Mouse (Mus musculus) heart, postnatal 0 days (tissue): ENCODE measurements around the gene Mcoln1. TPM values are rescaled to one million over a fixed set of nuclear protein-coding genes. Genes with fewer than 3 reads are reported as not detected.

Experiments used
- ATAC-seq: fragments of 200-750 bp; cut with Nextera tagmentation; 2 replicates; pipeline ENCODE4 v1.8.0; 2017; ENCODE audit warnings: low read depth, moderate number of reproducible peaks, moderate library complexity; ENCODE audit not compliant: insufficient read depth
- DNase-seq: peaks from one replicate; pipeline ENCODE4 v3.0.0-alpha.2; 2016; ENCODE audit warnings: low spot score
- H3K27ac ChIP-seq: fragments of 300-500 bp; sonication (generic); 2 replicates; pipeline ENCODE4 v1.5.1; 2014; ENCODE audit warnings: low read depth, mild to moderate bottlenecking
- H3K27me3 ChIP-seq: fragments of 300-500 bp; sonication (generic); 2 replicates; pipeline ENCODE4 v1.6.1; 2014; ENCODE audit warnings: low read length, mixed read lengths; ENCODE audit not compliant: control insufficient read depth, insufficient read depth
- H3K36me3 ChIP-seq: fragments of 300-500 bp; sonication (generic); replicated peaks from 2 replicates; pipeline ENCODE4 v1.6.1; 2014; ENCODE audit warnings: low read length, mixed read lengths; ENCODE audit not compliant: control insufficient read depth, insufficient read depth
- H3K4me1 ChIP-seq: fragments of 300-500 bp; sonication (generic); 2 replicates; pipeline ENCODE4 v1.6.1; 2014; ENCODE audit warnings: antibody characterized with exemption; ENCODE audit not compliant: control insufficient read depth, insufficient read depth
- H3K4me2 ChIP-seq: fragments of 300-500 bp; sonication (generic); 2 replicates; pipeline ENCODE4 v1.6.1; 2014; ENCODE audit warnings: low read depth, mild to moderate bottlenecking, low read length, moderate library complexity
- H3K4me3 ChIP-seq: fragments of 300-500 bp; sonication (generic); 2 replicates; pipeline ENCODE4 v1.5.1; 2014; ENCODE audit warnings: low read depth, low read length
- H3K9ac ChIP-seq: fragments of 300-500 bp; sonication (generic); replicated peaks from 2 replicates; pipeline ENCODE4 v1.6.1; 2014; ENCODE audit warnings: low read depth, low read length, mixed read lengths
- H3K9me3 ChIP-seq: fragments of 300-500 bp; sonication (generic); replicated peaks from 2 replicates; pipeline ENCODE4 v1.6.1; 2016; ENCODE audit warnings: low read length; ENCODE audit not compliant: control insufficient read depth
- CTCF ChIP-seq: IDR thresholded peaks from 2 replicates; pipeline ENCODE4 v1.5.1; 2016; ENCODE audit warnings: antibody characterized with exemption, control low read depth, low read depth
- EP300 ChIP-seq: IDR thresholded peaks from 2 replicates; pipeline ENCODE4 v1.6.1; 2016; ENCODE audit warnings: antibody characterized with exemption, low read depth
- WGBS: fragments of 180-500 bp; shearing (Covaris S2); extraction: QIAGEN DNeasy Blood & Tissue Kit; methylation state at CpG from one replicate; pipeline ENCODE4 v1.1.7; 2014; 5-methylcytosine and 5-hydroxymethylcytosine counted together
- polyA plus RNA-seq: library from polyadenylated mRNA; unstranded; fragments of >200 nt; fragmentation: Nextera tagmentation; extraction: Ambion mirVana; gene quantifications from 2 replicates; pipeline ENCODE4 v1.2.1, GENCODE M21; 2015
- total RNA-seq: library from RNA; depleted of rRNA; stranded (reverse); fragments of >200 nt; gene quantifications from 2 replicates; pipeline ENCODE4 v1.2.3, GENCODE M21; 2014; ENCODE audit warnings: low replicate concordance

Mcoln1 gene
- total and polyA plus RNA-seq, 2 experiments from 2014 or later, result 32.9 to 47.6 TPM

DNA sequence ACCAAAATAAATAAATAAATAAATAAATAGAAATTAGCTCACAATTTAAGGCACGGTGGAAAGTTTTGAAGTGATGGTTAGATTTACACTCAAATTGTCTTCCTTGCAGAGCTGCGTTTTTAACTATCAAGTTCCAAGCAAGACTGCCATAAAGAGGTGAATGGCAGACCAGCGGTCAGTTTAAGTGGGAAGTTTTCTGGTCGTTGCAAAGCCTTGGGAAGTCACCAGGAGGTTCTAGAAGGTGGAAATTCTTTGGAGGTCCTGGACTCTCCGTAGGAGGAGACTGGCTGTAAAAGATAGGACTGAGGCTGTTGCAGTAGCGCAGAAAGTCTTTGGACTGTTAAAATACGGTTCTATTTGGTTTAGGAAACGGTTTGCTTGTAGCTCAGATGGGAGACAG lies 506 bp upstream of the Mcoln1 start:
- WGBS, result 4% methylated on average over 8 of the region's 8 CpGs
- Histone ChIP-seq H3K27ac (peak overlapping the region; percentile 85), H3K9ac (peak overlapping the region; percentile 62), H3K27me3 (no peaks in the 10 kb centered on the region), H3K36me3 (peaks cover 16% of the 10 kb centered on the region), H3K4me2 (peak overlapping the region; percentile 76), H3K9me3 (no peaks in the 10 kb centered on the region), H3K4me1 (no peaks in the 10 kb centered on the region; the same call in 1 of the 2 replicates), H3K4me3 (peak overlapping the region; percentile 59)
- DNase-seq (no peak), ATAC-seq (peak; percentile 16)
- TF ChIP-seq EP300, result no peak
- no peak for TF ChIP-seq CTCF

DNA sequence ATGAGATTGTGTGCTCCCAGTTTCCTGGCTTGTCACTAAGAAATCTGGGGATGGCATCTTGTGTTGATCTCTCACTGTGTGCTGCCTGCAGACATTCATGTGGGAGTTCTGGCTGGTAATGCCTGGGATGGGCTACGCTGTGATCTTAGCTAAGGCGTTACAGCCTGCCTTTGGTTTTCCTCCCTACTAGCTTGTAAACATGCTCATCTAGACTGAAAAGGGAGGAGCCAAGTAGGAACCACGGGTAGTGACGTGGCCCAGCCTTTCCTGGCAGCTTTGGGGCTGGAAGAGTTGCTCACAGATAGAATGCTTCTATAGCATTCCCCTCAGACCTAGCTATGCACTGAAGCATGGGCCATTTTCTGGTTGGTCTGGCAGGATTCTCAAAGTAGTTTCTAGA lies 2.0 kb downstream of the Mcoln1 start:
- Histone ChIP-seq H3K36me3 (peaks cover 15% of the 10 kb centered on the region), H3K9me3 (no peaks in the 10 kb centered on the region), H3K27me3 (no peaks in the 10 kb centered on the region), H3K4me1 (no peaks in the 10 kb centered on the region; the same call in 1 of the 2 replicates), H3K9ac (no peak overlapping the region), H3K4me3 (no peak overlapping the region), H3K27ac (no peak overlapping the region), H3K4me2 (no peak overlapping the region)
- TF ChIP-seq CTCF, result no peak
- no peak for TF ChIP-seq EP300
- WGBS, result 58% methylated on average over 4 of the region's 4 CpGs
- DNase-seq, result no peak
- no peak for ATAC-seq

DNA sequence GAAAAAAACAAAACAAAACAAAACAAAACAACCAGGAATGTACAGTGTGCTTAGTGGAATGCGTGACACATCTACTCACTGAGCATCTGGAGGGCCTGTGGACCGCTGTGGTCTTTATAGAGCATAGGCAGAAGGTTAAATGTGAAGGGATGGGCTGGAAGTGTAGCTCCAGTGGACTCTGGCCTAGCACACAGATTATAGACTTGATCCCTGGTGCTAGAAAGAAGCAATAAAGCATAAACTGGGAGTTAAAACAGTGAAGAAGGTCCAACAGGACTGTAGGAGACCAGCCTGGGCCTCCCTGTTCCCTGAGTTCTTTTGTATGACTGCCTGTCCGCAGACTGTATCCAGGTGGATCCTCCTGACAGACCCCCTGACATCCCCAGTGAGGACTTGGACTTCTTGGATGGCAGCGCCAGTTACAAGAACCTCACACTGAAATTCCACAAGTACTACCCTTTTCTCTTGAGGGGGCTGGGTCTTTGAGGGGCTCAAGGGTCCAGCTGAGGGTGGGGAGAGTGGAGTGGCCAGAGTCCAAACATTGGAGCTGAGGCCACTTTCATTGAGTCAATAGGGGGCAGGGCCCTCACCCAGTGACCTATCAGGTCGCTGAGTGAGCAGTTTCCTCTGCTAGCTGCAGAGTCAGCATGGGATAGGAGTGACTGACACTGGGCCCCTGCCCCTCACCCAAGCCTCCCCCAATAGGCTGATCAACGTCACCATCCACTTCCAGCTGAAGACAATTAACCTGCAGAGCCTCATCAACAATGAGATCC lies 7.9 kb downstream of the Mcoln1 start:
- Histone ChIP-seq H3K4me1 (no peaks in the 10 kb centered on the region), H3K27me3 (no peaks in the 10 kb centered on the region), H3K27ac (no peak overlapping the region), H3K9ac (no peak overlapping the region), H3K4me2 (no peak overlapping the region), H3K9me3 (no peaks in the 10 kb centered on the region), H3K4me3 (no peak overlapping the region), H3K36me3 (peaks cover 62% of the 10 kb centered on the region)
- ATAC-seq (no peak), DNase-seq (no peak)
- 88% methylated on average over 6 of the region's 6 CpGs for WGBS
- no peak for TF ChIP-seq EP300
- TF ChIP-seq CTCF, result no peak

DNA sequence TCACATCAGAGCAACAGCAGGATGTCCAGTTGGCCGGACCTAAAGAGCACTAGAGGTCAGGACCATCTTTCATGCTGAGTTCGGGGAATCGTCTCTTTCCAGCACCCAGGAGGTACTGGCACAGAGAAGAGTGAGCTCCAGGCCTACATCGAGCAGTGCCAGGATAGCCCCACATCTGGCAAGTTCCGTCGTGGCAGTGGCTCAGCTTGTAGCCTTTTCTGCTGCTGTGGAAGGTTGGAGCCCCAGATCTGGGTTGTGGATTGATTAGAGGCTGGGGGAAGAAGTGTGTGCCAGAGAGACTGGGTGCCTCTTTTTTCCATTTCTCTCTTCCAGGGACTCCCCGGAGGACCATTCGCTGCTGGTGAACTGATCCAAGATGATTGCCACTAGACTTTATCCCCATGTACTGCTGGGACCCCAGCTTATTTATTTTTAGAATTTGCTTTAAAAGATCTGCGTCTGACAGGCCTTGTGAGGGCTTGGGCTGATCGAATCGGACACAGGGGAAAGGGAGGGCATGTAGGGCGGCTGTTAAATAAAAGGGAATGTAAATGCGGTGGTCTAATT lies 14.5 kb downstream of the Mcoln1 start:
- Histone ChIP-seq H3K27ac (0 out of 2 replicates have a peak overlapping the region, but pooled peaks have one; percentile 68), H3K36me3 (peaks cover 24% of the 10 kb centered on the region), H3K4me3 (peak overlapping the region; percentile 71), H3K9ac (peak overlapping the region; percentile 49), H3K27me3 (no peaks in the 10 kb centered on the region), H3K9me3 (no peaks in the 10 kb centered on the region), H3K4me2 (peak overlapping the region; percentile 97), H3K4me1 (peaks cover 5% of the 10 kb centered on the region; the same call in 1 of the 2 replicates)
- ATAC-seq (no peak), DNase-seq (no peak)
- no peak for TF ChIP-seq CTCF
- no peak for TF ChIP-seq EP300
- WGBS, result 32% methylated on average over 13 of the region's 13 CpGs

DNA sequence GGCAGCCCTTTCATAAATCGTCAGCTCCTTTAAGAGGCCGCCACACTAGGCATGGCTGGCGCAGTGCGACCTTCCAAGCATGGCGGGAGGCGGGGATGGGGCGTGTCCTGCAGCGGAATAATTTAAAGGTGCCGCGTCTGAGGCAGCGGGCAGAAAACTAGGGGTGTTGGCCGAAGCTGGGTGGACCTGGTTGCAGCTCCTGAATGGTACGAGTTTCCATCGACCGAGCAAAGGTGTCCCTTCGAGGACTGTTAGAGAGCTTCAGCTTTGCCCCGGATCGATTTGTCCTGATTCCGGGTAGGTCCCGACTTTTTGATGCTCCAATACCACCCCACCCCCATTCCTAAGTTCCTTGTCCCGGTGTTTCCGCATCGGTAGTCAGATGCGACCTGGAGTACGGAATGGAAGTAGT lies 15.0 kb downstream of the Mcoln1 start, which contains the start of gene Pnpla6:
Pnpla6 (plus strand) TSS at position 125 of the 412 bp plus-strand sequence.
- Histone ChIP-seq H3K27me3 (no peaks in the 10 kb centered on the region), H3K4me3 (peak within 1 kb of the TSS; percentile 71), H3K4me2 (peak within 1 kb of the TSS; percentile 97), H3K36me3 (peaks cover 21% of the 10 kb centered on the region), H3K9ac (peak within 1 kb of the TSS; percentile 49), H3K27ac (peak within 1 kb of the TSS; percentile 68), H3K9me3 (no peaks in the 10 kb centered on the region), H3K4me1 (peaks cover 5% of the 10 kb centered on the region; the same call in 1 of the 2 replicates)
- ATAC-seq, result peak; percentile 68
- under 1% methylated on average over 25 of the region's 25 CpGs for WGBS
- no peak for TF ChIP-seq CTCF
- TF ChIP-seq EP300, result no peak
- DNase-seq, result peak; percentile 81
